Mouse (Mus musculus) liver, adult 2 months (tissue): ENCODE results near the gene Mrpl9. TPM values are rescaled to one million over a fixed set of nuclear protein-coding genes. Genes with fewer than 3 reads are reported as not detected.

Experiments used
- DNase-seq: peaks from one replicate; pipeline ENCODE4 v3.0.0-alpha.2; 2011; ENCODE audit warnings: low read depth, low spot score; ENCODE audit errors: extremely low read depth
- H3K27ac ChIP-seq: fragments of 200-500 bp; replicated peaks from 2 replicates; pipeline ENCODE4 v1.5.1; 2012; ENCODE audit warnings: low read depth, mild to moderate bottlenecking, control low read depth, inconsistent platforms, low read length; ENCODE audit not compliant: insufficient read depth
- H3K27me3 ChIP-seq: fragments of 200-500 bp; 2 replicates; pipeline ENCODE4 v1.6.1; 2012; ENCODE audit warnings: mild to moderate bottlenecking, moderate library complexity, low read length, inconsistent platforms; ENCODE audit not compliant: control insufficient read depth, insufficient read depth
- H3K36me3 ChIP-seq: fragments of 200-500 bp; 2 replicates; pipeline ENCODE4 v1.6.1; 2012; ENCODE audit warnings: low read length, inconsistent platforms; ENCODE audit not compliant: control insufficient read depth, insufficient read depth
- H3K4me1 ChIP-seq: fragments of 200-500 bp; 2 replicates; pipeline ENCODE4 v1.6.1; 2011; ENCODE audit warnings: low read length; ENCODE audit not compliant: control insufficient read depth, insufficient read depth
- H3K4me3 ChIP-seq: fragments of 200-500 bp; 2 replicates; pipeline ENCODE4 v1.5.1; 2011; ENCODE audit warnings: low read depth, mild to moderate bottlenecking, control low read depth, low read length, moderate library complexity; ENCODE audit not compliant: insufficient read depth
- H3K79me2 ChIP-seq: fragments of 200-500 bp; 2 replicates; pipeline ENCODE4 v1.6.1; 2012; ENCODE audit warnings: inconsistent platforms, mild to moderate bottlenecking, low read length, moderate library complexity; ENCODE audit not compliant: control insufficient read depth, insufficient read depth
- H3K9ac ChIP-seq: fragments of 200-500 bp; 2 replicates; pipeline ENCODE4 v1.6.1; 2012; ENCODE audit warnings: low read depth, mild to moderate bottlenecking, control low read depth, inconsistent platforms, low read length
- CTCF ChIP-seq: fragments of 200-500 bp; IDR thresholded peaks from 2 replicates; pipeline ENCODE4 v1.5.1; 2011; ENCODE audit warnings: low read depth, low read length, control low read depth
- POLR2A ChIP-seq: fragments of 200-500 bp; IDR thresholded peaks from 2 replicates; pipeline ENCODE4 v1.6.1; 2011; ENCODE audit warnings: low read length, control low read depth; ENCODE audit not compliant: insufficient read depth; ENCODE audit errors: extremely low read depth
- WGBS: fragments of 180-500 bp; shearing (Covaris S2); methylation state at CpG from one replicate; pipeline ENCODE4 v1.1.7; 2018; 5-methylcytosine and 5-hydroxymethylcytosine counted together
- polyA plus RNA-seq: library from polyadenylated mRNA; depleted of rRNA; stranded (reverse); fragments of >200 nt; gene quantifications from 2 replicates; pipeline ENCODE4 v1.2.3, GENCODE M21; 2012; rRNA removed
- total RNA-seq: library from RNA; depleted of rRNA; stranded (reverse); fragments of >200 nt; gene quantifications from 2 replicates; pipeline ENCODE4 v1.2.3, GENCODE M21; 2014; rRNA removed

Mrpl9 gene
- 44.6 and 45.9 TPM in 2 replicates for total RNA-seq
- polyA plus RNA-seq = 31.1 and 31.8 TPM in 2 replicates

- no peaks in the 10 kb centered on the region for H3K27me3 ChIP-seq
- peaks cover 4% of the 10 kb centered on the region; the same call in 1 of the 2 replicates for H3K4me1 ChIP-seq
- TF ChIP-seq CTCF = no peak
- peak; percentile 87; the same call in 1 of the 2 replicates for TF ChIP-seq POLR2A
- peak within 1 kb of the TSS; percentile 98 for H3K4me3 ChIP-seq
- peak; percentile 72 for DNase-seq
- peaks cover 28% of the 10 kb centered on the region for H3K36me3 ChIP-seq
- H3K9ac ChIP-seq = peak within 1 kb of the TSS; percentile 96
- WGBS = under 1% methylated on average over 39 of the region's 39 CpGs
- H3K79me2 ChIP-seq = peaks cover 5% of the 10 kb centered on the region; the same call in 1 of the 2 replicates
- peak within 1 kb of the TSS; percentile 74 for H3K27ac ChIP-seq
These were observed at the start of gene Mrpl9 for GRCm38 (mm10) chr3:94442951-94443596. Gene Mrpl9, plus strand, starts transcription at chr3:94443318.

- TF ChIP-seq POLR2A (no peak), CTCF (no peak)
- no peak overlapping the region for H3K9ac ChIP-seq
- H3K79me2 ChIP-seq = no peaks in the 10 kb centered on the region
- no peak overlapping the region for H3K4me3 ChIP-seq
- H3K27me3 ChIP-seq = no peaks in the 10 kb centered on the region
- H3K27ac ChIP-seq = no peak overlapping the region
- H3K4me1 ChIP-seq = no peaks in the 10 kb centered on the region
- DNase-seq = no peak
- 93% methylated on average over 1 of the region's 1 CpGs for whole genome bisulfite sequencing
- H3K36me3 ChIP-seq = peaks cover 25% of the 10 kb centered on the region
These were observed 46.8 kb upstream of the Mrpl9 start for GRCm38 (mm10) chr3:94396336-94396735.

- Histone ChIP-seq H3K4me1 (no peaks in the 10 kb centered on the region), H3K36me3 (peaks cover 25% of the 10 kb centered on the region), H3K9ac (no peak overlapping the region), H3K79me2 (no peaks in the 10 kb centered on the region), H3K4me3 (no peak overlapping the region), H3K27ac (no peak overlapping the region), H3K27me3 (no peaks in the 10 kb centered on the region)
- TF ChIP-seq POLR2A = no peak
- DNase-seq = no peak
- WGBS = 76% methylated on average over 4 of the region's 4 CpGs
These were observed 46.3 kb upstream of the Mrpl9 start for GRCm38 (mm10) chr3:94396851-94397250.

- H3K27ac ChIP-seq = no peak within 1 kb of the TSS
- no peak for DNase-seq
- 81% methylated on average over 6 of the region's 6 CpGs for WGBS
- H3K9ac ChIP-seq = no peak within 1 kb of the TSS
- no peak within 1 kb of the TSS for H3K4me3 ChIP-seq
- H3K27me3 ChIP-seq = no peaks in the 10 kb centered on the region
- TF ChIP-seq CTCF = no peak
- no peak for TF ChIP-seq POLR2A
- H3K79me2 ChIP-seq = no peaks in the 10 kb centered on the region
- H3K36me3 ChIP-seq = peaks cover 22% of the 10 kb centered on the region
- no peaks in the 10 kb centered on the region for H3K4me1 ChIP-seq
These were observed 44.9 kb upstream of the Mrpl9 start, which contains the start of gene Lingo4 for GRCm38 (mm10) chr3:94398217-94398616. Gene Lingo4, plus strand, starts transcription at chr3:94398517.

GRCm38 (mm10) chr3:94398943-94399481 is 44.1 kb upstream of the Mrpl9 start:
- Histone ChIP-seq H3K4me3 (no peak overlapping the region), H3K79me2 (no peaks in the 10 kb centered on the region), H3K36me3 (peaks cover 16% of the 10 kb centered on the region; the same call in 1 of the 2 replicates), H3K9ac (no peak overlapping the region), H3K4me1 (no peaks in the 10 kb centered on the region), H3K27me3 (no peaks in the 10 kb centered on the region), H3K27ac (no peak overlapping the region)
- no peak for DNase-seq
- 13% methylated on average over 20 of the region's 20 CpGs for WGBS
- TF ChIP-seq POLR2A (no peak), CTCF (no peak)
